Mouse (Mus musculus) megakaryocyte-erythroid progenitor cell, adult 5-6 weeks (primary cell): ENCODE measurements around the gene Prkag1. TPM values are rescaled to one million over a fixed set of nuclear protein-coding genes. Genes with fewer than 3 reads are reported as not detected.

ENCODE experiments used
- ATAC-seq: replicated peaks from 2 replicates; pipeline ENCODE4 v1.8.0; 2016; ENCODE audit warnings: mild to moderate bottlenecking, inconsistent platforms; ENCODE audit not compliant: severe bottlenecking, poor library complexity, low FRiP score, low TSS enrichment
- total RNA-seq, 2 experiments: library from RNA; stranded (forward) in 1 of 2; stranded (reverse) in 1 of 2; fragments of 200-1000, 215-1000 nt in 1 of 2; fragments of >200 nt in 1 of 2; fragmentation: Nextera tagmentation in 1 of 2; gene quantifications; 2 replicates each; pipeline ENCODE4 v1.2.3; 2014 to 2017

Prkag1 gene
- total RNA-seq, 2 experiments from 2014 or later: 120 to 121 TPM

DNA sequence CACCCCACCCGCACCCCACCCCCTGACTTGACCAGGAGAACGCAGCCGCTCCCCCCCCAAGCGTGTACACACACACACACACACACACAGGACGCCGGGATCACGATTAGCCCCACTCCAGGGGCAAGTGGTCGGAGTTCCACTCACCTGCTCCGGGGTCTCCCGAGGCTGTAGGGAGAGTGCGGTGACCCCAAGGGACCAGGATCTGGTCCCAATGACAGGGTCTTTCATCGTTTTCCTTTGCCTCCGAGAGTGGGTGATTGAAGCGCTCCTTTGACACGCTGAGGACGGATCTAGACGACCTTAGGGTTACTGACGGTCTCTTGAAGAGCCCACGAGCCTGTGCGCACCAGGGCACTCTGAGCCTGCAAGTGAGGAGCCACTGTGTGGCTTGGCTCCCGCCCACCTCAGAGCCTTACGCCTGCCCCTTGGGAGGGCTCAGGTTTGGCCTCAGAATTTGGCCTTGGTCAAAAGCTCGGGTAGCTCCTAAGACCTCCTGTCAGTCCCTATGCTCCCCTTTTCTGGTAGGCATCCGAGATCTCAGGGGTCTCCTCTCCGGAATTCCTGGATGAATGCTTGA, 53.0 kb downstream of the Prkag1 start:
- no peak; the same call in 1 of the 2 replicates for ATAC-seq

DNA sequence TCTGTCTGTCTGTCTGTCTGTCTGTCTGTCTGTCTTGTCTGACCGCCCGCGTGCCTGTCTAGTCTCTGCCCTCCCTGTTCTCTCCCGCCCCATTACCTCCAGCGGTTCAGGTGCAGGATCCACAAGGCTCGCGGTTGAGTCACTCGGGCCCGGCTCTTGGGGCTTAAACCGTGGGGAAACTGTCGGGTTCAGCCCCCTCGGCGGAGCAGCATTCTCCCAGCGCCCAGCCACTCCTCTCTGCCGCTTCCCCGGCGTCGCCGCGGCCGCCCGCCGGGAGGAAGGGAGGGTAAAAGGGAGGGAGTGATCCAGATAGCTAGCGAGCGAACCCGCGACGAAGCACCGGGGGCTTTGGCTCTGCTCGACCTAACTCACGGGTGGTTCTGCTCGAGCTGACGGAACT, 53.6 kb downstream of the Prkag1 start, which contains the start of gene Wnt10b:
Gene Wnt10b (minus strand): TSS at position 389 of the 400 bp plus-strand sequence.
- ATAC-seq: no peak

DNA sequence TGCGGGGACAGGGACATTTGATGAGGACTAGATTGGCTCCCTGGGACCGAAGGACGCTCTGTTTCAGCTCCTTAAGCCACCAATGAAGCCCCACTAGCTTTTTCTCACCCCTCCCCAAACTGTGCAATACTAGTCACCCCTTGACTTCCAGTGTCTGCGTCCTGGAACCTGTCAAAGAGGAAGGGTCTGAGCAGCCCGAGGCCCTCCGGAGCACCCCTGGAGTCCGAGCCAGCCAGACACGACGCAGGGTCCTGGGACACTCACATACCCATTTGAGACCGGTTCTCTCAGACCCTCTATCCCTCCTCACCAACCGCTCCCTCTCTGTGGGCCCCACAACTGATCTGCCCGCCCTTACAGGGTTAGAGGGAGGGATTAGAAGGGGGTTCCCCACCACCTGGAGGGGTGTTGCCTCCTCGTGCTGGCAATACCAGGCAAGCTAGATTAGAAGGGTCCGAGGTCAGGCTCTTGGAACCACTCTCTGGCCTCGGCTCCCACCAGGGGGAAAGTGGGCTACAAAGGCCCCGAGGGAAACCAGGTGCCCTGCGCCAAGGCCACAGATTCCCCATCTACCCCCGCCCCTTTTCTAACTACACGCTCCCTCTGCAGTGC, 54.2 kb downstream of the Prkag1 start:
- ATAC-seq: no peak

DNA sequence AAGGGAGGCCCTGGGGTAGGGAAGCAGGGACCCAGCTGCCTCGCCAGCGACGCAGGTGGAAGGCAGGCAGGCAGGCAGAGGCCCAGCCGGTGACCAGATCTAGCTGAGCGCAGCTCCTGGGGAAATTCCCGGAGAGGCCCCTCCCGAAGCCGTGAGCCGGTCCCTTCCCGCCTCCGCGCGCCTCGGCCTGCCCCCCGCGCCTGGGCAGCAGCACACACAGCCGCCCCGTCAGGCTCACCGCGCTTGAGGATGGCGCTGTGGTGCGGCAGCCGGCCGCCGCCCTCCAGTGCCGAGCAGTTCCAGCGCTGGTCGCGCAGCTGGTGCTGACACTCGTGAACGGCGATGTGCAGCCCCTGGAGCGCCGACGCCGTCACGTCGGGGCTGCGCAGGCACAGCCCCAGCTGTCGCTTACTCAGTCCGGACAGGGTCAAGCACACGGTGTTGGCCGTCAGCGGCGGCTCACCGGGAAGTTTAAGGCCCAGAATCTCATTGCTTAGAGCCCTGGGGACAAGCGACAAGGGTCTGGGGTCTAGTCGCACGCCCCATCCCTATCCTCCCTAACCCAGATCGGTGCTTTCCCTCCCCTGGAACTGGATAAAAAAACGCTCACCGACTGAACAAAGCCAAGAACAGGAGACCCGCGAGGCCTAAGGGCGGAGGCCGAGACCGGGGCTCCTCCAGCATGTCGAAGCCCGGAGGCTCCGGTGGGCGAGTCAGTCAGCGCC, 54.9 kb downstream of the Prkag1 start:
- 0 out of 2 replicates have a peak, but pooled peaks have one; percentile 25 for ATAC-seq

DNA sequence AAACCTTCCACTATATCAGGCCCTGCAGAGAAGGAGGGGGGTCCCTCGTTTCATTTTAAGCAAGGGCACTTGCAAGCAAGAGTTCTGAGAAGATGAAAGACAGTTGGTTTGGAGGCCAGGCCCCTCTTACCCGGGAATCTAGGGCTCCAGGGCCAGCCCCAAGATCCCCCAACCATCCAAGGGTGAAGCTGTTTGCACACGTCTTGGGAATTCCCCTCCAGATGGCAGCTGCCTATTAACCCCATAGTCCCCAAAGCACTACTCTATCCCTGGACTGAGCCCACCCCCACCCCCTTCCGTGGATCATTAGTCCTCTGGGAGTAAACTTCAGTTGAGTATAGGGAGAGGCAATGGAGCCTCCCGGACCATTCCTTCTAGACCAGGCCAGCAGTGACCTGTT, 55.8 kb downstream of the Prkag1 start:
- no peak for ATAC-seq

DNA sequence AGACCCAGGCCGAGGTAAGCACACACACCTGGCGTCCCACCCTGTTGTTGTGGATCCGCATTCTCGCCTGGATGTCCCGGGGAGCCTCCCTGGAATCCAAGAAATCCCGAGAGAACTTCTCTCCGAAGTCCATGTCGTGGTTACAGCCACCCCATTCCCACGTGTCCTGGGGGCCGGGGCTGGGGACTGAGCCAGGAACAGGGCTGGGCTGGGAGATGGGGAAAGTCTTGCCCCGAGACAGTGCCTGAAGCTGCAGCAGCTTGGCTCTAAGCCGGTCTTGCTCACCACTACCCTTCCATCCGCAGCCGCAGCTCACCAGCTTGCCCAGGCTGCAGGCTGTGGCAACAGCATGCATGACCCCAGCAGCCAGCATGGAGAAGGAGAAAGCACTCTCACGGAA, 57.2 kb downstream of the Prkag1 start:
- no peak for ATAC-seq

DNA sequence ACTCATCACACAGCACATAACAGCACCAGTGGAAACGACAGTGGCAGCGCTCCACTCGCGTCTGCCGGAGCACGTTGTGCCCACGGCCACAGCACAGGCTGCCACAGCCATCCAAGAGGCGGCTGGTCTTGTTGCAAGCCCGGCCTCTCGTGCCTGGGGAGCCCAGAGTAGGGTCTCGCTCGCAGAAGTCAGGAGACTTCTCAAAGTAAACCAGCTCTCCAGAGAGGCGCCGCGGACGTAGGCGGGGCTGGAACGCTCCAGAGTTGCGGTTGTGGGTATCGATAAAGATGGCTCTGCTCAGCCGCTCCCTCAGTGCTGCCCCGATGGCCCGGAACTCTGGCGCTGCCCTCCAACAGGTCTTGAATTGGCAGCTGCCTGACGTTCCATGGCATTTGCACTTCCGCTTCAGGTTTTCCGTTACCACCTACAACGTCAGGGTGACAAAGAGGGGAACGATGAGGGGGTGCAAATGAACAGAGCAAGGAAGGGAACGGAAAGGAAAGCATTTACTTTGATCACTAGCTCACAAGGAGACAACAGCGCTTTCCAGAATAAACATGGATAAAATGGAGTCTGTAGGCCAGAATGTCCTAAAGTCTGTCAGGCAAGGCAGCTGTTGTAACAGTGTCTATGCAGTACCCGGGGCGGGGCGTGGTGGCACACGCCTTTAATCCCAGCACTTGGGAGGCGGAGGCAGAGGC, 58.7 kb downstream of the Prkag1 start:
- peak; percentile 84 for ATAC-seq

DNA sequence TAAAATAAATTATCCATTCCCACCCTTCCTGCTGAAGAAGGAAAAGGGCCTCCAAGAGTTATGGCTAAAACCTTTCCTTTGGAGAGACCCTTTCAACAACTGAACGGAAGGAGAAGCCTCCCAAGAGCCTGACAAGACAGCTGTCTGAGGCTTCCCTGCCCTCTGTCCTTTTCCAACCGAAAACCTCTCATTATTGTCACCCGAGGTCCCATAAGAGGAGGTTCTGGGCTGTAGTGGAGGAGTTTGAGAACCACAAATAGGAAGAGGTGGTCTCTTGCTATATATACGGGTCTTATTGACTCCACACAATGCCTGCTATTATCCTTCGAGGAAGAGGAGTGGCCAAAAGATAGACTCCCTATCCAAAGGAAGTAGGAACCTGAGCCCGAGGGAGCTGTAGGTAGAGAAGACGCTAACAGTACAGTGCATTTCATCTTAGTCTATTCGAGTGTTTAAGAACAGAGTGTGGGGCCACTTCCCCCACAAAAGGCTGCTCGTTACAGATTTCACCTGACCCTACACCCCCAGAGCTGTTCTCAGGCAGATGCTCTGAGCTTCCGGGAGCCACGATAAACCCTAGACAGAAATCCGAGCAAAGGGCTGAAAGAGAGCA, 59.4 kb downstream of the Prkag1 start:
- ATAC-seq: no peak

DNA sequence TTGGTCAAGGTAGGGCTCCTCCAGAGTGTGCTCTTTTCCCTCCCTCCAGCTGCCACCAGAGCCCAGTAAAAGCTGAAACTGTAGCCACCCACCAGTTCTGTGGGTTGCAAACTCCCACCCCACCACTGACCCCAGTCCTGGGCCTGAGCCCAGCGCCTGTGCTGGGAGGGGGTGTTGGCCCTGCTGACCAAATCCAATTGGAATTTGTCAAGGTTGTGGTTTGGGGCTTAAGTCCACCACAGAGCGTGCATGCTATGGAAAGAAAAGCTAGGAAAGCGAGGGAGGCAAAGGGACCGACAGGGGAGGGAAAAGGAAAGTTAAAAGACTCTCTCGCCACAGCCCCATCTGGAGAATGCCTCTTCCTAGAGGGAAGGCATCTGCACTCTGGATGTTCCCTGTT, 63.1 kb downstream of the Prkag1 start:
- no peak for ATAC-seq

DNA sequence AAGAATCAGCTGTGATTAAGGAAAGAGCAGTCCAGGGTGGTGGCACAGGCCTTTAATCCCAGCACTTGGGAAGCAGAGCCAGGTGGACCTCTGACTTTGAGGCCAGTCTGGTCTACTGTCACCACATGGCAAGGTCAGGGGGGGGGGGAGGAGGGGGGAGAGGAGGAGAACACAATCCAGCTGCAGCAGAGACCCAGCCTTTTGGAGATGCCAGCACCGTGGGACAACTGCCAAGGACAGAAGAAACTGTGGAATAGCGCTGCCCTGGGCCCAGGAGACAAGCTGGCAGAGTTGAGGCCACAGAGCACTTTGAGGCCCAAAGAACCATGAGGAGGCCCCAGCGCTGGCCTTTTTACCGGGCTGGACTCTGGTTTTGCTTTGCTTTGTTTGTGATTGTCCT, 65.4 kb downstream of the Prkag1 start:
- ATAC-seq: no peak

Other genes with a start within 250 kb of the Prkag1 start
- gene Adcy6, start 221.4 kb downstream of the Prkag1 start, total RNA-seq (2014; fragmentation: Nextera tagmentation): 55.8 and 57.2 TPM in 2 replicates
- gene Adcy6, start 221.4 kb downstream of the Prkag1 start, total RNA-seq (2017): 28.8 and 45.9 TPM in 2 replicates
- not detected in 2 replicates for gene Cacnb3, start 200.7 kb downstream of the Prkag1 start, total RNA-seq (2014; fragmentation: Nextera tagmentation)
- not detected in 2 replicates for gene Cacnb3, start 200.7 kb downstream of the Prkag1 start, total RNA-seq (2017)
- gene Ddx23, start 168.6 kb downstream of the Prkag1 start, total RNA-seq (2014; fragmentation: Nextera tagmentation): 79.8 and 96.4 TPM in 2 replicates
- 152 and 181 TPM in 2 replicates for gene Ddx23, start 168.6 kb downstream of the Prkag1 start, total RNA-seq (2017)
- 0.64 TPM in 1 of 2 replicates, not detected in the other for gene Rnd1, start 154.1 kb downstream of the Prkag1 start, total RNA-seq (2014; fragmentation: Nextera tagmentation)
- gene Rnd1, start 154.1 kb downstream of the Prkag1 start, total RNA-seq (2017): 0.61 TPM in 1 of 2 replicates, not detected in the other
- gene Ccdc65, start 123.3 kb downstream of the Prkag1 start, total RNA-seq (2014; fragmentation: Nextera tagmentation): not detected in 2 replicates
- not detected in 2 replicates for gene Ccdc65, start 123.3 kb downstream of the Prkag1 start, total RNA-seq (2017)
- gene Fkbp11, start 103.3 kb downstream of the Prkag1 start, total RNA-seq (2014; fragmentation: Nextera tagmentation): 5.5 and 6.1 TPM in 2 replicates
- 5.8 and 6.9 TPM in 2 replicates for gene Fkbp11, start 103.3 kb downstream of the Prkag1 start, total RNA-seq (2017)
- gene Arf3, start 68.3 kb downstream of the Prkag1 start, total RNA-seq (2014; fragmentation: Nextera tagmentation): 22.5 and 23.2 TPM in 2 replicates
- gene Arf3, start 68.3 kb downstream of the Prkag1 start, total RNA-seq (2017): 16.9 and 22.1 TPM in 2 replicates
- not detected in 2 replicates for gene Wnt10b, start 53.4 kb downstream of the Prkag1 start, total RNA-seq (2014; fragmentation: Nextera tagmentation)
- not detected in 2 replicates for gene Wnt10b, start 53.4 kb downstream of the Prkag1 start, total RNA-seq (2017)
- gene Wnt1, start 41.7 kb downstream of the Prkag1 start, total RNA-seq (2014; fragmentation: Nextera tagmentation): not detected in 2 replicates
- not detected in 2 replicates for gene Wnt1, start 41.7 kb downstream of the Prkag1 start, total RNA-seq (2017)
- not detected in 2 replicates for gene Ddn, start 22.0 kb downstream of the Prkag1 start, total RNA-seq (2014; fragmentation: Nextera tagmentation)
- gene Ddn, start 22.0 kb downstream of the Prkag1 start, total RNA-seq (2017): 0.08 TPM in 1 of 2 replicates, not detected in the other
- gene Kmt2d, start 39.7 kb upstream of the Prkag1 start, total RNA-seq (2014; fragmentation: Nextera tagmentation): 55.2 and 72.7 TPM in 2 replicates
- 27.5 and 31.8 TPM in 2 replicates for gene Kmt2d, start 39.7 kb upstream of the Prkag1 start, total RNA-seq (2017)
- 17.4 and 25.2 TPM in 2 replicates for gene Rhebl1, start 63.0 kb upstream of the Prkag1 start, total RNA-seq (2014; fragmentation: Nextera tagmentation)
- gene Rhebl1, start 63.0 kb upstream of the Prkag1 start, total RNA-seq (2017): 4.3 and 9.4 TPM in 2 replicates
- not detected in 2 replicates for gene Dhh, start 67.0 kb upstream of the Prkag1 start, total RNA-seq (2014; fragmentation: Nextera tagmentation)
- gene Dhh, start 67.0 kb upstream of the Prkag1 start, total RNA-seq (2017): not detected in 2 replicates
- gene Lmbr1l, start 86.7 kb upstream of the Prkag1 start, total RNA-seq (2014; fragmentation: Nextera tagmentation): 8.7 and 14.5 TPM in 2 replicates
- 5.7 and 12.0 TPM in 2 replicates for gene Lmbr1l, start 86.7 kb upstream of the Prkag1 start, total RNA-seq (2017)
- gene Tuba1b, start 103.0 kb upstream of the Prkag1 start, total RNA-seq (2014; fragmentation: Nextera tagmentation): 2,322 and 3,225 TPM in 2 replicates
- gene Tuba1b, start 103.0 kb upstream of the Prkag1 start, total RNA-seq (2017): 801 and 969 TPM in 2 replicates
- not detected in 2 replicates for gene Gm49450, start 122.0 kb upstream of the Prkag1 start, total RNA-seq (2014; fragmentation: Nextera tagmentation)
- gene Gm49450, start 122.0 kb upstream of the Prkag1 start, total RNA-seq (2017): not detected in 2 replicates
- 4.5 and 10.2 TPM in 2 replicates for gene Tuba1a, start 122.2 kb upstream of the Prkag1 start, total RNA-seq (2014; fragmentation: Nextera tagmentation)
- gene Tuba1a, start 122.2 kb upstream of the Prkag1 start, total RNA-seq (2017): 9.7 and 16.0 TPM in 2 replicates
- gene Tuba1c, start 198.4 kb upstream of the Prkag1 start, total RNA-seq (2014; fragmentation: Nextera tagmentation): 85.6 and 109 TPM in 2 replicates
- 34.5 and 41.4 TPM in 2 replicates for gene Tuba1c, start 198.4 kb upstream of the Prkag1 start, total RNA-seq (2017)
- not detected in 2 replicates for gene Prph, start 223.7 kb upstream of the Prkag1 start, total RNA-seq (2014; fragmentation: Nextera tagmentation)
- not detected in 2 replicates for gene Prph, start 223.7 kb upstream of the Prkag1 start, total RNA-seq (2017)
- 25.0 and 40.8 TPM in 2 replicates for gene Troap, start 243.1 kb upstream of the Prkag1 start, total RNA-seq (2014; fragmentation: Nextera tagmentation)
- gene Troap, start 243.1 kb upstream of the Prkag1 start, total RNA-seq (2017): 6.6 and 37.9 TPM in 2 replicates